Mouse (Mus musculus) stomach, embryonic 16.5 days (tissue): ENCODE data around the gene Atp6v1b1. TPM values are rescaled to one million over a fixed set of nuclear protein-coding genes. Genes with fewer than 3 reads are reported as not detected.

ENCODE experiments used
- ATAC-seq: fragments of 200-750 bp; cut with Nextera tagmentation; 2 replicates; pipeline ENCODE4 v1.8.0; 2017; ENCODE audit warnings: moderate number of reproducible peaks, moderate TSS enrichment; ENCODE audit not compliant: insufficient read depth, low FRiP score
- H3K27ac ChIP-seq: fragments of 300-500 bp; sonication (generic); 2 replicates; pipeline ENCODE4 v1.5.1; 2014; ENCODE audit warnings: low read length
- H3K27me3 ChIP-seq: fragments of 300-500 bp; sonication (generic); 2 replicates; pipeline ENCODE4 v1.6.1; 2014; ENCODE audit warnings: low read length, control low read depth, mixed read lengths; ENCODE audit not compliant: control insufficient read depth, insufficient read depth
- H3K36me3 ChIP-seq: fragments of 300-500 bp; sonication (generic); 2 replicates; pipeline ENCODE4 v1.6.1; 2014; ENCODE audit warnings: low read length; ENCODE audit not compliant: control insufficient read depth, insufficient read depth
- H3K4me1 ChIP-seq: fragments of 300-500 bp; sonication (generic); 2 replicates; pipeline ENCODE4 v1.6.1; 2014; ENCODE audit warnings: low read length, control low read depth, mixed read lengths; ENCODE audit not compliant: control insufficient read depth, insufficient read depth
- H3K4me2 ChIP-seq: fragments of 300-500 bp; sonication (generic); 2 replicates; pipeline ENCODE4 v1.6.1; 2014; ENCODE audit warnings: low read depth, low read length, mixed read lengths
- H3K4me3 ChIP-seq: fragments of 300-500 bp; sonication (generic); replicated peaks from 2 replicates; pipeline ENCODE4 v1.5.1; 2014; ENCODE audit warnings: mild to moderate bottlenecking, low read length
- H3K9ac ChIP-seq: fragments of 300-500 bp; sonication (generic); 2 replicates; pipeline ENCODE4 v1.6.1; 2014; ENCODE audit warnings: low read length
- H3K9me3 ChIP-seq: fragments of 300-500 bp; sonication (generic); replicated peaks from 2 replicates; pipeline ENCODE4 v1.6.1; 2016; ENCODE audit warnings: low read length, control low read depth; ENCODE audit not compliant: control insufficient read depth
- WGBS: fragments of 180-500 bp; shearing (Covaris S2); extraction: QIAGEN DNeasy Blood & Tissue Kit; methylation state at CpG from one replicate; pipeline ENCODE4 v1.1.7; 2014; 5-methylcytosine and 5-hydroxymethylcytosine counted together
- polyA plus RNA-seq: library from polyadenylated mRNA; unstranded; fragments of >200 nt; fragmentation: Nextera tagmentation; extraction: Ambion mirVana; gene quantifications from 2 replicates; pipeline ENCODE4 v1.2.1, GENCODE M21; 2015

Atp6v1b1 gene
- not detected in 2 replicates for polyA plus RNA-seq

GRCm38 (mm10) chr6:83742761-83743160 lies at the start of gene Atp6v1b1:
Atp6v1b1 (plus strand) TSS chr6:83742990.
- no peaks in the 10 kb centered on the region for H3K4me1 ChIP-seq
- H3K4me3 ChIP-seq: no peak within 1 kb of the TSS
- no peaks in the 10 kb centered on the region for H3K36me3 ChIP-seq
- no peak within 1 kb of the TSS for H3K27ac ChIP-seq
- no peak within 1 kb of the TSS for H3K9ac ChIP-seq
- no peak; the same call in 1 of the 2 replicates for ATAC-seq
- no peaks in the 10 kb centered on the region for H3K27me3 ChIP-seq
- H3K9me3 ChIP-seq: peaks cover 6% of the 10 kb centered on the region
- 56% methylated on average over 5 of the region's 5 CpGs for WGBS
- H3K4me2 ChIP-seq: no peak within 1 kb of the TSS

- H3K4me2 ChIP-seq: no peak overlapping the region
- H3K9me3 ChIP-seq: no peaks in the 10 kb centered on the region
- no peaks in the 10 kb centered on the region for H3K36me3 ChIP-seq
- H3K9ac ChIP-seq: no peak overlapping the region
- no peak overlapping the region for H3K27ac ChIP-seq
- peaks cover 87% of the 10 kb centered on the region for H3K27me3 ChIP-seq
- 1% methylated on average over 9 of the region's 9 CpGs for WGBS
- no peak overlapping the region for H3K4me3 ChIP-seq
- H3K4me1 ChIP-seq: no peaks in the 10 kb centered on the region
- ATAC-seq: no peak
These were observed 49.0 kb upstream of the Atp6v1b1 start for GRCm38 (mm10) chr6:83693835-83694234.

- WGBS: 4% methylated on average over 3 of the region's 3 CpGs
- Histone ChIP-seq H3K27me3 (peaks cover 92% of the 10 kb centered on the region), H3K4me3 (no peak overlapping the region), H3K4me1 (no peaks in the 10 kb centered on the region), H3K36me3 (no peaks in the 10 kb centered on the region), H3K9ac (no peak overlapping the region), H3K9me3 (no peaks in the 10 kb centered on the region), H3K4me2 (no peak overlapping the region), H3K27ac (no peak overlapping the region)
- ATAC-seq: no peak
These were observed 47.1 kb upstream of the Atp6v1b1 start for GRCm38 (mm10) chr6:83695731-83696130.

- H3K4me2 ChIP-seq: no peak overlapping the region
- H3K4me3 ChIP-seq: no peak overlapping the region
- H3K27ac ChIP-seq: no peak overlapping the region
- H3K4me1 ChIP-seq: no peaks in the 10 kb centered on the region
- no peak overlapping the region for H3K9ac ChIP-seq
- ATAC-seq: no peak
- no peaks in the 10 kb centered on the region for H3K36me3 ChIP-seq
- WGBS: 4% methylated on average over 7 of the region's 7 CpGs
- H3K9me3 ChIP-seq: no peaks in the 10 kb centered on the region
- H3K27me3 ChIP-seq: peaks cover 91% of the 10 kb centered on the region
These were observed 46.1 kb upstream of the Atp6v1b1 start for GRCm38 (mm10) chr6:83696684-83697083.

GRCm38 (mm10) chr6:83697932-83698331 lies 44.9 kb upstream of the Atp6v1b1 start:
- H3K9me3 ChIP-seq: no peaks in the 10 kb centered on the region
- ATAC-seq: no peak
- peaks cover 5% of the 10 kb centered on the region; the same call in 1 of the 2 replicates for H3K4me1 ChIP-seq
- peaks cover 91% of the 10 kb centered on the region for H3K27me3 ChIP-seq
- H3K4me2 ChIP-seq: no peak overlapping the region
- H3K36me3 ChIP-seq: no peaks in the 10 kb centered on the region
- H3K9ac ChIP-seq: no peak overlapping the region
- WGBS: 4% methylated on average over 8 of the region's 8 CpGs
- no peak overlapping the region for H3K4me3 ChIP-seq
- no peak overlapping the region for H3K27ac ChIP-seq

- Histone ChIP-seq H3K27me3 (peaks cover 88% of the 10 kb centered on the region), H3K4me1 (peaks cover 5% of the 10 kb centered on the region; the same call in 1 of the 2 replicates), H3K9me3 (no peaks in the 10 kb centered on the region), H3K27ac (no peak overlapping the region), H3K4me2 (no peak overlapping the region), H3K4me3 (no peak overlapping the region), H3K9ac (no peak overlapping the region), H3K36me3 (no peaks in the 10 kb centered on the region)
- whole genome bisulfite sequencing: 8% methylated on average over 5 of the region's 5 CpGs
- ATAC-seq: no peak
These were observed 42.8 kb upstream of the Atp6v1b1 start for GRCm38 (mm10) chr6:83699971-83700370.

GRCm38 (mm10) chr6:83701001-83701400 lies 41.8 kb upstream of the Atp6v1b1 start:
- 2% methylated on average over 11 of the region's 11 CpGs for WGBS
- H3K4me1 ChIP-seq: peaks cover 5% of the 10 kb centered on the region; the same call in 1 of the 2 replicates
- no peak overlapping the region for H3K27ac ChIP-seq
- no peak overlapping the region for H3K4me2 ChIP-seq
- no peaks in the 10 kb centered on the region for H3K9me3 ChIP-seq
- H3K27me3 ChIP-seq: peaks cover 87% of the 10 kb centered on the region
- H3K36me3 ChIP-seq: no peaks in the 10 kb centered on the region
- ATAC-seq: no peak
- no peak overlapping the region for H3K4me3 ChIP-seq
- no peak overlapping the region for H3K9ac ChIP-seq

GRCm38 (mm10) chr6:83702146-83702999 lies 40.4 kb upstream of the Atp6v1b1 start:
- 1% methylated on average over 53 of the region's 53 CpGs for whole genome bisulfite sequencing
- no peak overlapping the region for H3K4me2 ChIP-seq
- peak; percentile 33; the same call in 1 of the 2 replicates for ATAC-seq
- peaks cover 5% of the 10 kb centered on the region; the same call in 1 of the 2 replicates for H3K4me1 ChIP-seq
- H3K36me3 ChIP-seq: no peaks in the 10 kb centered on the region
- H3K27ac ChIP-seq: no peak overlapping the region
- H3K27me3 ChIP-seq: peaks cover 87% of the 10 kb centered on the region
- H3K4me3 ChIP-seq: peak overlapping the region; percentile 3; the same call in 1 of the 2 replicates
- no peaks in the 10 kb centered on the region for H3K9me3 ChIP-seq
- no peak overlapping the region for H3K9ac ChIP-seq

GRCm38 (mm10) chr6:83703000-83703721 lies 39.6 kb upstream of the Atp6v1b1 start:
- peaks cover 5% of the 10 kb centered on the region; the same call in 1 of the 2 replicates for H3K4me1 ChIP-seq
- 2% methylated on average over 27 of the region's 27 CpGs for WGBS

More at GRCm38 (mm10) chr6:83703000-83703721, 39.6 kb upstream of the Atp6v1b1 start:
- no peaks in the 10 kb centered on the region for H3K9me3 ChIP-seq
- H3K4me2 ChIP-seq: no peak overlapping the region
- H3K9ac ChIP-seq: no peak overlapping the region
- H3K4me3 ChIP-seq: no peak overlapping the region
- ATAC-seq: no peak
- H3K27ac ChIP-seq: no peak overlapping the region
- H3K27me3 ChIP-seq: peaks cover 87% of the 10 kb centered on the region
- no peaks in the 10 kb centered on the region for H3K36me3 ChIP-seq
